ENCODE assay signal across 20 mouse cellular contexts in the genomic region with DNA sequence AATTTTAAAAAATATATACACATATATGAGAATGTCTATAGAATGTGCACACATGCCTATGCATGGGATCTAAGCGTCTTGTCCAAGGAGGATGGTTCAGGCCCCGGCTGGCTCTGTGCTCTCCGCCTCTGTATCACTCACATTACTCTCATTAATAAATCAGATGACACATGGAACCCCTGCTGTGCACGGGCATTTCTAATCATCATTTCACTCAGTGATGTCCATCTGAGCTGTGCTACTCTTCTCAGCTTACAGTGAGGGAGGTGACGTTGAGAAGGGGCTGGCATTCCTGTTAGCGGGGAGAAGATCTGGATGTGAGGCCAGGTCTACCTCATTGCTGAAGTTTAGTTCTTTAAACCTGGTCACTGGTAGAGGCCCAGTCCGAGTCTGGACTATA. TPM values are rescaled to one million over a fixed set of nuclear protein-coding genes. Genes with fewer than 3 reads are reported as not detected.
DNase-seq lines count a peak whose midpoint lies in the region.
"Had no signal": no experiment of that assay in that cellular context is flagged by ENCODE, and none has a peak within 500 bp of the region (broad histone marks: within the 10 kb centered on the region; RNA-seq: fewer than 3 reads in every experiment).

No protein-coding gene starts in this region.

- no peak overlapping the region for H3K27ac ChIP-seq in embryonic facial prominence, embryonic 10.5 days (replicated peaks)

- H3K27me3 ChIP-seq in embryonic facial prominence, embryonic 10.5 days (replicated peaks; ENCODE audit: low read depth, poor library complexity, severe bottlenecking), result peaks cover 8% of the 10 kb centered on the region
- H3K27me3 ChIP-seq: CH12.LX, Patski had no signal

- peaks cover 11% of the 10 kb centered on the region for H3K4me1 ChIP-seq in embryonic facial prominence, embryonic 10.5 days

- WGBS in embryonic facial prominence, embryonic 10.5 days, result 83% methylated on average over 7 of the region's 7 CpGs

- no peak overlapping the region for H3K4me3 ChIP-seq in embryonic facial prominence, embryonic 10.5 days

- H3K36me3 ChIP-seq in embryonic facial prominence, embryonic 10.5 days (replicated peaks), result no peaks in the 10 kb centered on the region
- H3K36me3 ChIP-seq: G1E had no signal

- no peaks in the 10 kb centered on the region for H3K9me3 ChIP-seq in embryonic facial prominence, embryonic 10.5 days

- DNase-seq in heart, adult 11 months, result peak; percentile 70
- no peak for DNase-seq in heart, adult 9 months (ENCODE audit: low spot score in 2 of 2)
- peak; percentile 15 for DNase-seq in mesoderm, embryonic 11.5 days (ENCODE audit: low read depth, low spot score)
- DNase-seq in retina, embryonic 14.5 days (ENCODE audit: low spot score), result peak; percentile 62
- DNase-seq in retina, postnatal 1 day, result peak; percentile 35
- no peak for DNase-seq in thymus, postnatal 14 days
- no peak for DNase-seq in layer of hippocampus, adult 11-12 months (ENCODE audit: low spot score)
- no peak for DNase-seq in embryonic facial prominence, embryonic 10.5 days (ENCODE audit: low spot score)
- DNase-seq: adrenal gland, adult 2 months; adrenal gland, adult 8-10 months; adrenal gland, postnatal 10 days; adrenal gland, postnatal 14 days; adrenal gland, postnatal 25 days; adrenal gland, postnatal 36 days; B cell, adult 2 months; cerebellum, adult 11 months; cerebellum, adult 11-12 months had no signal

RNA-seq across cellular contexts. Expression of a gene that starts 5.0 kb away (rescaled TPM):
- polyA plus RNA-seq in embryonic facial prominence, embryonic 10.5 days (2016; fragmentation: Nextera tagmentation; extraction: Ambion mirVana), result 37.8 and 37.9 TPM in 2 replicates

RNA-seq across cellular contexts. Expression of a gene that starts 5.7 kb away (rescaled TPM):
- 104 and 105 TPM in 2 replicates for polyA plus RNA-seq in embryonic facial prominence, embryonic 10.5 days (2016; fragmentation: Nextera tagmentation; extraction: Ambion mirVana)

Comparison
In these comparisons a context has a peak if more than half of its experiments do, and no peak if none do; other contexts are left out.
1. DNase-seq: peak in heart, adult 11 months (single experiment), mesoderm, embryonic 11.5 days (single experiment), retina, embryonic 14.5 days (single experiment) and retina, postnatal 1 day (single experiment); none in heart, adult 9 months (0 of 2), thymus, postnatal 14 days (single experiment), layer of hippocampus, adult 11-12 months (single experiment) and embryonic facial prominence, embryonic 10.5 days (single experiment).